Mouse (Mus musculus) G1E (cell line): Measurements from ENCODE around the gene Kctd20.

Experiments used
- CTCF ChIP-seq: IDR thresholded peaks from 2 replicates; pipeline ENCODE4 v1.5.1; 2012; ENCODE audit warnings: low read depth, low read length, inconsistent platforms, mixed read lengths
- GATA1 ChIP-seq: IDR thresholded peaks from 2 replicates; pipeline ENCODE4 v1.6.1; 2012; ENCODE audit warnings: borderline replicate concordance, low read length, inconsistent platforms, mixed read lengths
- TAL1 ChIP-seq: conservative IDR thresholded peaks from 2 replicates; pipeline ENCODE4 v1.6.1; 2012; ENCODE audit warnings: low read depth, low read length, inconsistent platforms, mixed read lengths

DNA sequence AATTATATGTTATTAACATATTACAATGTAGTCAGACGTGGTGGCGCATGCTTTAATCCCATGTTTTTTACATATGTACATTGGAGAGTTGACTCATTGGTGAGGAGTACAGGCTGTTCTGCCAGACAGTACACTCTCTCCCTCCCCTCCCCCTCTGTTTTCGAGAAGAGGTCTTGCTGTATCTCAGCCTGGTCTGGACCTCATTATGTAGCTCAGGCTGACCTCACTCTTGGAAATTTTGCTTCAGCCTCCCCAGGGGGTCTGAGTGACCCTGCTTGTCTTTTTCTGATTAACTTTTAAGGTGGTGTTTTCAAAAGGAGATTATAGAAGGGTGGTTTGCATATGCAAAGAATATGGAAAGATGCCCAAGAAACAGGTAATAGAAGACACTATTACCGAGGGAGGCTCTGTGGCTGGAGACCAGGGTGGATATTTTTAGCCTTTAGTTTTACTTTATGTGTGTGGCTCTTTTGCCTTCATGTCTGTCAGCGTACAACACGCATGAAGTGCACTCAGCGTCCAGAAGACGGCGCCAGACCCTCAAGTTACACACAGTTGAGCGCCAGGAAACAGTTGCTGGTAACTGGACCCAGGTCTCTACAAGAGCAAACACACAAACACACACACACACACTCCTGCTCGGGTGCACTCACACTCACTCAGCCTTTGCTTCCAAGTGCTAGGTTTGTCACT is 66.7 kb downstream of the Kctd20 start:
- TF ChIP-seq CTCF (peak; percentile 57), TAL1 (no peak), GATA1 (no peak)
